Mouse (Mus musculus): ENCODE results near the gene Bcl2. TPM values are rescaled to one million over a fixed set of nuclear protein-coding genes. Genes with fewer than 3 reads are reported as not detected.

Bcl2 gene
- polyA plus RNA-seq, 1 experiment = 10.7 TPM

- Histone ChIP-seq H3K4me3 (ENCODE audit: control insufficient read depth, insufficient read depth, low read length) (no peak overlapping the region), H3K27ac (ENCODE audit: control insufficient read depth, insufficient read depth, low read length) (no peak overlapping the region), H3K27me3 (ENCODE audit: control insufficient read depth, insufficient read depth, low read length) (no peaks in the 10 kb centered on the region), H3K4me1 (replicated peaks; ENCODE audit: control insufficient read depth, insufficient read depth, low read length) (no peaks in the 10 kb centered on the region), H3K36me3 (ENCODE audit: control insufficient read depth, insufficient read depth, low read length) (no peaks in the 10 kb centered on the region)
- DNase-seq = no peak
- TF ChIP-seq POLR2A (IDR thresholded peaks at IDR 0.05; ENCODE audit: control insufficient read depth, extremely low read depth, insufficient read depth, low read length, poor library complexity) (no peak), CTCF (IDR thresholded peaks at IDR 0.05; ENCODE audit: borderline replicate concordance, control insufficient read depth, extremely low read depth, insufficient read depth, low read length, poor library complexity) (no peak)
- 94% methylated on average over 4 of the region's 4 CpGs for WGBS
These were observed 129.8 kb downstream of the Bcl2 start for GRCm38 (mm10) chr1:106584273-106584672.

GRCm38 (mm10) chr1:106583245-106584241 is 130.5 kb downstream of the Bcl2 start:
- WGBS = 93% methylated on average over 14 of the region's 14 CpGs
- TF ChIP-seq CTCF (IDR thresholded peaks at IDR 0.05; ENCODE audit: borderline replicate concordance, control insufficient read depth, extremely low read depth, insufficient read depth, low read length, poor library complexity) (no peak), POLR2A (IDR thresholded peaks at IDR 0.05; ENCODE audit: control insufficient read depth, extremely low read depth, insufficient read depth, low read length, poor library complexity) (no peak)

GRCm38 (mm10) chr1:106582810-106583209 is 131.3 kb downstream of the Bcl2 start:
- Histone ChIP-seq H3K36me3 (ENCODE audit: control insufficient read depth, insufficient read depth, low read length) (no peaks in the 10 kb centered on the region), H3K4me3 (ENCODE audit: control insufficient read depth, insufficient read depth, low read length) (no peak overlapping the region), H3K27me3 (ENCODE audit: control insufficient read depth, insufficient read depth, low read length) (no peaks in the 10 kb centered on the region), H3K4me1 (replicated peaks; ENCODE audit: control insufficient read depth, insufficient read depth, low read length) (0 out of 2 replicates have a peak, but pooled peaks cover 1% of the 10 kb centered on the region), H3K27ac (ENCODE audit: control insufficient read depth, insufficient read depth, low read length) (no peak overlapping the region)
- WGBS = 93% methylated on average over 3 of the region's 3 CpGs
- TF ChIP-seq POLR2A (IDR thresholded peaks at IDR 0.05; ENCODE audit: control insufficient read depth, extremely low read depth, insufficient read depth, low read length, poor library complexity) = no peak
- no peak for TF ChIP-seq CTCF (IDR thresholded peaks at IDR 0.05; ENCODE audit: borderline replicate concordance, control insufficient read depth, extremely low read depth, insufficient read depth, low read length, poor library complexity)
- DNase-seq = no peak

More at GRCm38 (mm10) chr1:106583245-106584241, 130.5 kb downstream of the Bcl2 start:
- Histone ChIP-seq H3K4me1 (replicated peaks; ENCODE audit: control insufficient read depth, insufficient read depth, low read length) (no peaks in the 10 kb centered on the region), H3K4me3 (ENCODE audit: control insufficient read depth, insufficient read depth, low read length) (no peak overlapping the region), H3K27ac (ENCODE audit: control insufficient read depth, insufficient read depth, low read length) (no peak overlapping the region), H3K36me3 (ENCODE audit: control insufficient read depth, insufficient read depth, low read length) (no peaks in the 10 kb centered on the region), H3K27me3 (ENCODE audit: control insufficient read depth, insufficient read depth, low read length) (no peaks in the 10 kb centered on the region)
- no peak for DNase-seq

- WGBS = 59% methylated on average over 2 of the region's 2 CpGs
These were observed 132.3 kb downstream of the Bcl2 start for GRCm38 (mm10) chr1:106581812-106582211.

GRCm38 (mm10) chr1:106579768-106580167 is 134.3 kb downstream of the Bcl2 start:
- WGBS = 92% methylated on average over 1 of the region's 1 CpGs
- H3K27me3 ChIP-seq (ENCODE audit: control insufficient read depth, insufficient read depth, low read length) = no peaks in the 10 kb centered on the region
- H3K36me3 ChIP-seq (ENCODE audit: control insufficient read depth, insufficient read depth, low read length) = no peaks in the 10 kb centered on the region
- TF ChIP-seq CTCF (IDR thresholded peaks at IDR 0.05; ENCODE audit: borderline replicate concordance, control insufficient read depth, extremely low read depth, insufficient read depth, low read length, poor library complexity) = no peak
- TF ChIP-seq POLR2A (IDR thresholded peaks at IDR 0.05; ENCODE audit: control insufficient read depth, extremely low read depth, insufficient read depth, low read length, poor library complexity) = no peak
- no peak overlapping the region for H3K27ac ChIP-seq (ENCODE audit: control insufficient read depth, insufficient read depth, low read length)
- no peak for DNase-seq
- H3K4me3 ChIP-seq (ENCODE audit: control insufficient read depth, insufficient read depth, low read length) = no peak overlapping the region
- 0 out of 2 replicates have a peak, but pooled peaks cover 3% of the 10 kb centered on the region for H3K4me1 ChIP-seq (replicated peaks; ENCODE audit: control insufficient read depth, insufficient read depth, low read length)

More at GRCm38 (mm10) chr1:106581812-106582211, 132.3 kb downstream of the Bcl2 start:
- H3K36me3 ChIP-seq (ENCODE audit: control insufficient read depth, insufficient read depth, low read length) = no peaks in the 10 kb centered on the region
- H3K27me3 ChIP-seq (ENCODE audit: control insufficient read depth, insufficient read depth, low read length) = no peaks in the 10 kb centered on the region
- no peak overlapping the region for H3K4me3 ChIP-seq (ENCODE audit: control insufficient read depth, insufficient read depth, low read length)
- H3K4me1 ChIP-seq (replicated peaks; ENCODE audit: control insufficient read depth, insufficient read depth, low read length) = 0 out of 2 replicates have a peak, but pooled peaks cover 3% of the 10 kb centered on the region
- no peak for DNase-seq
- H3K27ac ChIP-seq (ENCODE audit: control insufficient read depth, insufficient read depth, low read length) = no peak overlapping the region
- TF ChIP-seq POLR2A (IDR thresholded peaks at IDR 0.05; ENCODE audit: control insufficient read depth, extremely low read depth, insufficient read depth, low read length, poor library complexity) (no peak), CTCF (IDR thresholded peaks at IDR 0.05; ENCODE audit: borderline replicate concordance, control insufficient read depth, extremely low read depth, insufficient read depth, low read length, poor library complexity) (no peak)

GRCm38 (mm10) chr1:106572506-106572905 is 141.6 kb downstream of the Bcl2 start:
- 94% methylated on average over 2 of the region's 2 CpGs for WGBS
- no peak for TF ChIP-seq CTCF (IDR thresholded peaks at IDR 0.05; ENCODE audit: borderline replicate concordance, control insufficient read depth, extremely low read depth, insufficient read depth, low read length, poor library complexity)
- TF ChIP-seq POLR2A (IDR thresholded peaks at IDR 0.05; ENCODE audit: control insufficient read depth, extremely low read depth, insufficient read depth, low read length, poor library complexity) = no peak
- H3K27ac ChIP-seq (ENCODE audit: control insufficient read depth, insufficient read depth, low read length) = no peak overlapping the region
- H3K4me1 ChIP-seq (replicated peaks; ENCODE audit: control insufficient read depth, insufficient read depth, low read length) = peaks cover 3% of the 10 kb centered on the region; the same call in 1 of the 2 replicates
- H3K4me3 ChIP-seq (ENCODE audit: control insufficient read depth, insufficient read depth, low read length) = no peak overlapping the region
- no peak for DNase-seq
- no peaks in the 10 kb centered on the region for H3K36me3 ChIP-seq (ENCODE audit: control insufficient read depth, insufficient read depth, low read length)
- no peaks in the 10 kb centered on the region for H3K27me3 ChIP-seq (ENCODE audit: control insufficient read depth, insufficient read depth, low read length)

Data from thymus, adult 2 months (tissue).